Mouse (Mus musculus) forebrain, postnatal 0 days (tissue): Measurements from ENCODE around the gene Adgb. TPM values are rescaled to one million over a fixed set of nuclear protein-coding genes. Genes with fewer than 3 reads are reported as not detected.
A peak's percentile ranks its signal among the peaks of the same experiment; 100 is the strongest.

Experiments
- ATAC-seq: fragments of 200-750 bp; cut with Nextera tagmentation; 2 replicates; pipeline ENCODE4 v1.8.0; 2017; ENCODE audit warnings: mild to moderate bottlenecking, moderate library complexity
- DNase-seq: peaks from one replicate; pipeline ENCODE4 v3.0.0-alpha.2; 2015
- H3K27ac ChIP-seq: fragments of 300-500 bp; sonication (generic); 2 replicates; pipeline ENCODE4 v1.5.1; 2014; ENCODE audit warnings: low read depth, mild to moderate bottlenecking, antibody characterized with exemption, low read length, moderate library complexity, mixed read lengths
- H3K27me3 ChIP-seq: fragments of 300-500 bp; sonication (generic); 2 replicates; pipeline ENCODE4 v1.6.1; 2014; ENCODE audit warnings: mild to moderate bottlenecking, low read length, mixed read lengths; ENCODE audit not compliant: insufficient read depth
- H3K36me3 ChIP-seq: fragments of 300-500 bp; sonication (generic); 2 replicates; pipeline ENCODE4 v1.6.1; 2014; ENCODE audit warnings: mild to moderate bottlenecking, moderate library complexity; ENCODE audit not compliant: insufficient read depth
- H3K4me1 ChIP-seq: fragments of 300-500 bp; sonication (generic); 2 replicates; pipeline ENCODE4 v1.6.1; 2014; ENCODE audit warnings: antibody characterized with exemption; ENCODE audit not compliant: insufficient read depth
- H3K4me2 ChIP-seq: fragments of 300-500 bp; sonication (generic); 2 replicates; pipeline ENCODE4 v1.6.1; 2014; ENCODE audit warnings: low read depth, mild to moderate bottlenecking, moderate library complexity
- H3K4me3 ChIP-seq: fragments of 300-500 bp; sonication (generic); 2 replicates; pipeline ENCODE4 v1.5.1; 2014; ENCODE audit warnings: low read depth, low read length, mixed read lengths
- H3K9ac ChIP-seq: fragments of 300-500 bp; sonication (generic); 2 replicates; pipeline ENCODE4 v1.6.1; 2014; ENCODE audit warnings: mild to moderate bottlenecking
- H3K9me3 ChIP-seq: fragments of 300-500 bp; sonication (generic); 2 replicates; pipeline ENCODE4 v1.6.1; 2016; ENCODE audit warnings: low read length
- CTCF ChIP-seq: sonication (generic); IDR thresholded peaks from 2 replicates; pipeline ENCODE4 v1.5.1; 2016; ENCODE audit warnings: antibody characterized with exemption, control low read depth, low read depth
- WGBS: fragments of 180-500 bp; shearing (Covaris S2); extraction: QIAGEN DNeasy Blood & Tissue Kit; methylation state at CpG from one replicate; pipeline ENCODE4 v1.1.7; 2014; 5-methylcytosine and 5-hydroxymethylcytosine counted together
- polyA plus RNA-seq: library from polyadenylated mRNA; unstranded; fragments of >200 nt; fragmentation: Nextera tagmentation; extraction: Ambion mirVana; gene quantifications from 2 replicates; pipeline ENCODE4 v1.2.1, GENCODE M21; 2015
- total RNA-seq: library from RNA; depleted of rRNA; stranded (reverse); fragments of >200 nt; gene quantifications from 2 replicates; pipeline ENCODE4 v1.2.3, GENCODE M21; 2014

Adgb gene
- total and polyA plus RNA-seq, 2 experiments from 2014 or later, result 0.30 to 0.95 TPM

DNA sequence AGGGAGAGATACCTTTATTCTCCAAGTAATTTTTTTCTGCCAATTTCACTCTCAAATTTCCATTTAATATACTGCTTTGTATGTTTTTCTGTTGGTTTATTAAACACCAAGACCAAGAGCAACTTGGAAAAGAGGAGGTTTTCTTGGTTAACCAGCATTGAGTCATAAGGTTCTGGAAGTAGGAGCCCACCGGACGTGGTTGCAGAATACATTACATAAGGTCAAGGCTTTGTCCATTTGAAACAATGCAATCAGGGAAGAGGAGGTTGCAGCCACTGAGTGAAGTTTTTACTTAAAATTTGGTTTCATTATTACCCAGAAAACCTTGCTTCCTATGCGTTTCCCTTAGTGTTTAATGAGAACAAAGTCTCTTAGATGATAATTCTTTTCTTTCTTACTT lies 119.9 kb downstream of the Adgb start:
- ATAC-seq, result no peak
- Histone ChIP-seq H3K4me3 (no peak overlapping the region), H3K9ac (no peak overlapping the region), H3K27me3 (no peaks in the 10 kb centered on the region), H3K4me2 (no peak overlapping the region), H3K27ac (no peak overlapping the region), H3K9me3 (no peaks in the 10 kb centered on the region), H3K36me3 (no peaks in the 10 kb centered on the region), H3K4me1 (no peaks in the 10 kb centered on the region)
- 91% methylated on average over 3 of the region's 3 CpGs for WGBS
- TF ChIP-seq CTCF, result no peak
- DNase-seq, result no peak

- no peaks in the 10 kb centered on the region for H3K9me3 ChIP-seq
- no peak overlapping the region for H3K4me2 ChIP-seq
- H3K36me3 ChIP-seq, result no peaks in the 10 kb centered on the region
- H3K4me1 ChIP-seq, result no peaks in the 10 kb centered on the region
- ATAC-seq (no peak), DNase-seq (no peak)
- TF ChIP-seq CTCF, result no peak
- H3K4me3 ChIP-seq, result no peak overlapping the region
- 83% methylated on average over 3 of the region's 3 CpGs for WGBS
- H3K27ac ChIP-seq, result no peak overlapping the region
- no peak overlapping the region for H3K9ac ChIP-seq
- no peaks in the 10 kb centered on the region for H3K27me3 ChIP-seq
Measured at GRCm38 (mm10) chr10:10350550-10350949, 121.6 kb downstream of the Adgb start.

DNA sequence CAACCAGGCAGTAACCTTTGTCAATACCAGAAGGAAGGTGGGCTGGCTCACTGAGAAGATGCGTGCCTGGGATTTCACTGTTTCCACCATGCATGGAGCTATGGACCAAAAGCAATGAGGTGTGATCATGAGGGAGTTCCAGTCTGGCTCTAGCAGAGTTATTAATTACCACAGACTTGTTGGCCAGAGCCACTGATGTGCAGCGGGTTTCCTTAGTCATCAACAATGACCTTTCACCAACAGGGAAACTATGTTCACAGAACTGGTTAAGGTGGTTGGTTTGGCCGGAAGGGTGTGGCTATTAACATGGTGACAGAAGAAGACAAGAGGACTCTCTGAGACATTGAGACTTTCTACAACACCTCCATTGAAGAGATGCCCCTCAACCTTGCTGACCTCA lies 128.2 kb downstream of the Adgb start:
- 95% methylated on average over 3 of the region's 3 CpGs for WGBS

DNA sequence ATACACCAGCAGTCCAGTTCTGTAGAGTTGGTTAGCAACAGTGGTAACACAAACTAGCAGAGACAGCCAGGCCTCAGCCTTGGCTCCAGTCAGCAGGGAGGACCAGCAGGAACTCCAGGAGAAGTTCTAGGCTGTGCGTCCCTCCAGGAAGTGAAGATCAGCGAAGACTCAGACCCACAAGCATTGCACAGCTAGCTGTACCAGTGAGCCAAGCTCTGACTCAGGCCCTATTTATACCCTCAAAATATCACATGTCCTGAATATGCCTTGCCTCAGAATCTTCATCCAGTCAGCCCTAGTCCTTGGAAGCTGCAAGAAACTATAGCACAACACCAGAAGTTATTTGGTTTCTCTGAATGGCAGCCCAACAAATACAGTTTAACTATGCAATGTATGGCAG lies 146.6 kb downstream of the Adgb start:
- no peaks in the 10 kb centered on the region for H3K36me3 ChIP-seq
- no peaks in the 10 kb centered on the region for H3K4me1 ChIP-seq
- 93% methylated on average over 2 of the region's 2 CpGs for WGBS
- H3K4me2 ChIP-seq, result no peak overlapping the region
- DNase-seq (no peak), ATAC-seq (no peak)
- no peak overlapping the region for H3K4me3 ChIP-seq
- H3K9ac ChIP-seq, result no peak overlapping the region
- no peaks in the 10 kb centered on the region for H3K27me3 ChIP-seq
- TF ChIP-seq CTCF, result no peak
- H3K27ac ChIP-seq, result no peak overlapping the region
- H3K9me3 ChIP-seq, result no peaks in the 10 kb centered on the region

More for the DNA sequence above, 128.2 kb downstream of the Adgb start:
- H3K27ac ChIP-seq, result no peak overlapping the region
- H3K4me2 ChIP-seq, result no peak overlapping the region
- DNase-seq (no peak), ATAC-seq (no peak)
- no peak overlapping the region for H3K9ac ChIP-seq
- no peak for TF ChIP-seq CTCF
- H3K36me3 ChIP-seq, result no peaks in the 10 kb centered on the region
- no peaks in the 10 kb centered on the region for H3K27me3 ChIP-seq
- no peak overlapping the region for H3K4me3 ChIP-seq
- no peaks in the 10 kb centered on the region for H3K4me1 ChIP-seq
- no peaks in the 10 kb centered on the region for H3K9me3 ChIP-seq

DNA sequence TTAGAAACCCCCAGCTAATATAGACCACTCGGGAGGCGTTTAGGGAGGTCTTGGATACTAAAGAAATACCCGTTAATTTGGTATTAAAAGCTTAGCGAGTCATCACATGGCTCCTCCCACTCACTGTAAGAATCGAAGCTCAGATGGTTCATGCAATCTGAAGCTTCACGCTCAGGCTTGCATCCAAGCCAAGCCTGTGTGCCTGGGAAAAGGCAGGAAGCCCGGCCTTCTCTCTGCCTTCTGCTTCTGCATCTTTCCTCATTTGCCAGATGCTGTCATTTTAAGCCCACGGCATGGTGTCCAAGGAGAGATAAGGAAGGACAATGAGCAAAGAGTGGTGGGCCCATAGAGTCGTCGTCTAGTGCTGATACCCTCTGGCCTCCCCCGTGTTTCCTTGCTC lies 149.2 kb downstream of the Adgb start:
- no peak overlapping the region for H3K4me2 ChIP-seq
- no peak overlapping the region for H3K4me3 ChIP-seq
- ATAC-seq, result no peak
- 70% methylated on average over 11 of the region's 11 CpGs for whole genome bisulfite sequencing
- no peaks in the 10 kb centered on the region for H3K4me1 ChIP-seq
- H3K9me3 ChIP-seq, result no peaks in the 10 kb centered on the region
- no peaks in the 10 kb centered on the region for H3K36me3 ChIP-seq
- no peak for TF ChIP-seq CTCF
- H3K9ac ChIP-seq, result no peak overlapping the region
- no peak for DNase-seq
- no peaks in the 10 kb centered on the region for H3K27me3 ChIP-seq
- no peak overlapping the region for H3K27ac ChIP-seq

- no peaks in the 10 kb centered on the region for H3K36me3 ChIP-seq
- H3K9me3 ChIP-seq, result no peaks in the 10 kb centered on the region
- H3K4me1 ChIP-seq, result no peaks in the 10 kb centered on the region
- TF ChIP-seq CTCF, result peak; percentile 97
- H3K27ac ChIP-seq, result no peak overlapping the region
- WGBS, result 8% methylated on average over 20 of the region's 20 CpGs
- DNase-seq, result peak; percentile 87
- no peaks in the 10 kb centered on the region for H3K27me3 ChIP-seq
- H3K9ac ChIP-seq, result no peak overlapping the region
- H3K4me3 ChIP-seq, result peak overlapping the region; percentile 17; the same call in 1 of the 2 replicates
- H3K4me2 ChIP-seq, result peak overlapping the region; percentile 49
- peak; percentile 94 for ATAC-seq
Measured at GRCm38 (mm10) chr10:10321119-10321781, 150.9 kb downstream of the Adgb start.

- DNase-seq (no peak), ATAC-seq (peak; percentile 37)
- H3K9me3 ChIP-seq, result no peaks in the 10 kb centered on the region
- no peaks in the 10 kb centered on the region for H3K27me3 ChIP-seq
- peak overlapping the region; percentile 17 for H3K4me3 ChIP-seq
- no peaks in the 10 kb centered on the region for H3K4me1 ChIP-seq
- H3K9ac ChIP-seq, result no peak overlapping the region
- H3K36me3 ChIP-seq, result no peaks in the 10 kb centered on the region
- TF ChIP-seq CTCF, result no peak
- no peak overlapping the region for H3K27ac ChIP-seq
- H3K4me2 ChIP-seq, result peak overlapping the region; percentile 49
- WGBS, result 18% methylated on average over 10 of the region's 10 CpGs
Measured at GRCm38 (mm10) chr10:10320364-10321083, 151.6 kb downstream of the Adgb start.
